Mouse (Mus musculus) testis, adult 2 months (tissue): ENCODE measurements at regions not wholly inside any gene's neighbourhood (a gene's known extent, or its start where the extent isn't known, plus 50 kb on each side); places are given as distances from the start of the nearest gene placed in this dataset.

Experiments
- CTCF ChIP-seq: fragments of 200-500 bp; IDR thresholded peaks from 2 replicates; pipeline ENCODE4 v1.5.1; 2012; ENCODE audit warnings: low read depth, mild to moderate bottlenecking, inconsistent platforms, low read length, moderate library complexity; ENCODE audit not compliant: control insufficient read depth, insufficient read depth, insufficient replicate concordance
- POLR2A ChIP-seq: fragments of 200-500 bp; IDR thresholded peaks from 2 replicates; pipeline ENCODE4 v1.6.1; 2012; ENCODE audit warnings: low read depth, mild to moderate bottlenecking, inconsistent platforms, low read length, moderate library complexity; ENCODE audit not compliant: control insufficient read depth

GRCm38 (mm10) chr9:118302785-118303384 lies 152.9 kb upstream of the Cmc1 start:
- TF ChIP-seq POLR2A (no peak), CTCF (no peak)
